Mouse (Mus musculus) limb, embryonic 14.5 days (tissue): ENCODE measurements around the gene Dip2b. TPM values are rescaled to one million over a fixed set of nuclear protein-coding genes. Genes with fewer than 3 reads are reported as not detected.

ENCODE experiments used
- ATAC-seq: fragments of 200-750 bp; cut with Nextera tagmentation; 2 replicates; pipeline ENCODE4 v1.8.0; 2017; ENCODE audit warnings: low read depth, moderate number of reproducible peaks, moderate TSS enrichment; ENCODE audit not compliant: low FRiP score
- DNase-seq: peaks from one replicate; pipeline ENCODE4 v3.0.0-alpha.2; 2015; ENCODE audit warnings: low spot score
- H3K27ac ChIP-seq: fragments of 300-500 bp; sonication (generic); replicated peaks from 2 replicates; pipeline ENCODE4 v1.5.1; 2014; ENCODE audit warnings: low read depth, mild to moderate bottlenecking, low read length, moderate library complexity, mixed read lengths
- H3K27me3 ChIP-seq: fragments of 300-500 bp; sonication (generic); 2 replicates; pipeline ENCODE4 v1.6.1; 2014; ENCODE audit warnings: low read length, mixed read lengths; ENCODE audit not compliant: control insufficient read depth, insufficient read depth
- H3K36me3 ChIP-seq: fragments of 300-500 bp; sonication (generic); 2 replicates; pipeline ENCODE4 v1.6.1; 2014; ENCODE audit warnings: mild to moderate bottlenecking, low read length, moderate library complexity, mixed read lengths; ENCODE audit not compliant: control insufficient read depth, insufficient read depth
- H3K4me1 ChIP-seq: fragments of 300-500 bp; sonication (generic); 2 replicates; pipeline ENCODE4 v1.6.1; 2014; ENCODE audit warnings: antibody characterized with exemption, low read length, mixed read lengths; ENCODE audit not compliant: control insufficient read depth, insufficient read depth
- H3K4me2 ChIP-seq: fragments of 300-500 bp; sonication (generic); replicated peaks from 2 replicates; pipeline ENCODE4 v1.6.1; 2014; ENCODE audit warnings: low read depth, mild to moderate bottlenecking, low read length, moderate library complexity; ENCODE audit not compliant: severe bottlenecking
- H3K4me3 ChIP-seq: fragments of 300-500 bp; sonication (generic); replicated peaks from 2 replicates; pipeline ENCODE4 v1.5.1; 2014; ENCODE audit warnings: low read length
- H3K9ac ChIP-seq: fragments of 300-500 bp; sonication (generic); 2 replicates; pipeline ENCODE4 v1.6.1; 2014; ENCODE audit warnings: mild to moderate bottlenecking, low read depth, low read length, moderate library complexity; ENCODE audit not compliant: severe bottlenecking
- H3K9me3 ChIP-seq: fragments of 300-500 bp; sonication (generic); 2 replicates; pipeline ENCODE4 v1.6.1; 2016; ENCODE audit warnings: low read length; ENCODE audit not compliant: control insufficient read depth
- POLR2A ChIP-seq: fragments of 200-500 bp; IDR thresholded peaks from 2 replicates; pipeline ENCODE4 v1.8.0; 2012; ENCODE audit warnings: inconsistent platforms, mild to moderate bottlenecking, moderate library complexity, borderline replicate concordance; ENCODE audit not compliant: insufficient read depth, insufficient read length; ENCODE audit errors: extremely low read depth
- WGBS: fragments of 180-500 bp; shearing (Covaris S2); extraction: QIAGEN DNeasy Blood & Tissue Kit; methylation state at CpG from one replicate; pipeline ENCODE4 v1.1.7; 2014; 5-methylcytosine and 5-hydroxymethylcytosine counted together
- polyA plus RNA-seq, 2 experiments: library from polyadenylated mRNA; depleted of rRNA in 1 of 2; stranded (reverse) in 1 of 2; unstranded in 1 of 2; fragments of >200 nt; fragmentation: Nextera tagmentation in 1 of 2; extraction: Ambion mirVana in 1 of 2; gene quantifications; 2 replicates each; pipeline versions ENCODE4 v1.2.1 to v1.2.3; 2012 to 2014

Gene Dip2b
- polyA plus RNA-seq, 2 experiments: 13.0 to 15.0 TPM

GRCm38 (mm10) chr15:100235208-100235965 is 196.9 kb downstream of the Dip2b start:
- Histone ChIP-seq H3K4me1 (no peaks in the 10 kb centered on the region), H3K27me3 (no peaks in the 10 kb centered on the region), H3K36me3 (peaks cover 67% of the 10 kb centered on the region), H3K27ac (no peak overlapping the region), H3K9ac (no peak overlapping the region), H3K4me2 (no peak overlapping the region), H3K9me3 (no peaks in the 10 kb centered on the region), H3K4me3 (no peak overlapping the region)
- DNase-seq (no peak), ATAC-seq (no peak)
- TF ChIP-seq POLR2A: no peak
- 90% methylated on average over 12 of the region's 12 CpGs for WGBS

DNA sequence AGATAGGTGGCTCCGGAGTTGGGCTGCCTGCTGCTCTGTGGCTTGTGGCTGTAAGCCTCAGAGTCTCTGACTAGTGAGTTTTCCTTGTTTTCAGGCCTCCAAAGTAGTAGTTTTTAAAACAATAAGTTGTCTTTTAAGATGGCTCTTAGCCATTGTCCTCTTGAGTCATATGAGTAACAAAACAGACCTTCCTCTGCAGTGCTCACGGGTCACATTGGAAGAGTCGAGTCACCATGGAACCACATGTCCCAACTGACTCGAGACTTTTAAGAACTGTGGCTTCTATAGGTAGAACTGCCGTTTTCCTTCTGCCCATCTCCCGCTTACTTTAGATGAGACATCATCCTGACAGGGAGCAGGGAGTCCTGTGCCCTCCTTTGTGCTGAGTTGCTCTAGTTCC is 198.5 kb downstream of the Dip2b start:
- H3K4me1 ChIP-seq: no peaks in the 10 kb centered on the region
- H3K9ac ChIP-seq: no peak overlapping the region
- H3K9me3 ChIP-seq: no peaks in the 10 kb centered on the region
- H3K4me2 ChIP-seq: no peak overlapping the region
- no peak overlapping the region for H3K27ac ChIP-seq
- H3K27me3 ChIP-seq: no peaks in the 10 kb centered on the region
- no peak for TF ChIP-seq POLR2A
- peaks cover 81% of the 10 kb centered on the region for H3K36me3 ChIP-seq
- DNase-seq (no peak), ATAC-seq (no peak)
- H3K4me3 ChIP-seq: no peak overlapping the region
- 88% methylated on average over 6 of the region's 6 CpGs for WGBS

- TF ChIP-seq POLR2A: no peak
- Histone ChIP-seq H3K36me3 (peaks cover 89% of the 10 kb centered on the region), H3K4me2 (no peak overlapping the region), H3K27me3 (no peaks in the 10 kb centered on the region), H3K4me1 (no peaks in the 10 kb centered on the region), H3K4me3 (no peak overlapping the region), H3K9me3 (no peaks in the 10 kb centered on the region), H3K27ac (no peak overlapping the region), H3K9ac (no peak overlapping the region)
- DNase-seq (no peak), ATAC-seq (no peak)
- WGBS: 93% methylated on average over 6 of the region's 6 CpGs
These were observed 203.3 kb downstream of the Dip2b start for GRCm38 (mm10) chr15:100241780-100242179.

GRCm38 (mm10) chr15:100245951-100246350 is 207.5 kb downstream of the Dip2b start:
- H3K27ac ChIP-seq: no peak overlapping the region
- ATAC-seq (no peak), DNase-seq (no peak)
- no peak overlapping the region for H3K4me3 ChIP-seq
- H3K9me3 ChIP-seq: no peaks in the 10 kb centered on the region
- H3K36me3 ChIP-seq: peaks cover 90% of the 10 kb centered on the region
- H3K4me1 ChIP-seq: no peaks in the 10 kb centered on the region
- H3K4me2 ChIP-seq: no peak overlapping the region
- H3K9ac ChIP-seq: no peak overlapping the region
- no peaks in the 10 kb centered on the region for H3K27me3 ChIP-seq
- WGBS: 97% methylated on average over 7 of the region's 7 CpGs
- TF ChIP-seq POLR2A: no peak

GRCm38 (mm10) chr15:100247296-100247695 is 208.8 kb downstream of the Dip2b start:
- Histone ChIP-seq H3K36me3 (peaks cover 91% of the 10 kb centered on the region), H3K27ac (no peak overlapping the region), H3K27me3 (no peaks in the 10 kb centered on the region), H3K4me1 (no peaks in the 10 kb centered on the region), H3K9me3 (no peaks in the 10 kb centered on the region), H3K9ac (no peak overlapping the region), H3K4me2 (no peak overlapping the region), H3K4me3 (no peak overlapping the region)
- no peak for TF ChIP-seq POLR2A
- ATAC-seq (no peak), DNase-seq (no peak)
- WGBS: 95% methylated on average over 9 of the region's 9 CpGs
